Mouse (Mus musculus) midbrain, embryonic 13.5 days (tissue): Measurements from ENCODE around the gene Ppp1r37. TPM values are rescaled to one million over a fixed set of nuclear protein-coding genes. Genes with fewer than 3 reads are reported as not detected.
"Not testable (repeated sequence)": the region's sequence is repeated elsewhere in the genome, so short reads cannot be mapped to it uniquely, and the experiment has no call there.

Experiments
- ATAC-seq: fragments of 200-750 bp; cut with Nextera tagmentation; 2 replicates; pipeline ENCODE4 v1.8.0; 2017; ENCODE audit warnings: mild to moderate bottlenecking, moderate TSS enrichment, moderate library complexity
- H3K27ac ChIP-seq: fragments of 300-500 bp; sonication (generic); 2 replicates; pipeline ENCODE4 v1.5.1; 2015; ENCODE audit warnings: inconsistent platforms, mild to moderate bottlenecking, moderate library complexity
- H3K27me3 ChIP-seq: fragments of 300-500 bp; sonication (generic); 2 replicates; pipeline ENCODE4 v1.6.1; 2015; ENCODE audit warnings: mild to moderate bottlenecking, inconsistent platforms
- H3K36me3 ChIP-seq: fragments of 300-500 bp; sonication (generic); 2 replicates; pipeline ENCODE4 v1.6.1; 2015; ENCODE audit warnings: mild to moderate bottlenecking, inconsistent platforms
- H3K4me1 ChIP-seq: fragments of 300-500 bp; sonication (generic); replicated peaks from 2 replicates; pipeline ENCODE4 v1.6.1; 2015; ENCODE audit warnings: inconsistent platforms
- H3K4me2 ChIP-seq: fragments of 300-500 bp; sonication (generic); replicated peaks from 2 replicates; pipeline ENCODE4 v1.6.1; 2015; ENCODE audit warnings: moderate library complexity, mild to moderate bottlenecking, inconsistent platforms
- H3K4me3 ChIP-seq: fragments of 300-500 bp; sonication (generic); replicated peaks from 2 replicates; pipeline ENCODE4 v1.5.1; 2015; ENCODE audit warnings: mild to moderate bottlenecking, inconsistent platforms
- H3K9ac ChIP-seq: fragments of 300-500 bp; sonication (generic); replicated peaks from 2 replicates; pipeline ENCODE4 v1.6.1; 2015; ENCODE audit warnings: mild to moderate bottlenecking, inconsistent platforms
- H3K9me3 ChIP-seq: fragments of 300-500 bp; sonication (generic); 2 replicates; pipeline ENCODE4 v1.6.1; 2016; ENCODE audit warnings: mild to moderate bottlenecking, inconsistent platforms
- WGBS: fragments of 180-500 bp; shearing (Covaris S2); methylation state at CpG from one replicate; pipeline ENCODE4 v1.1.7; 2015; 5-methylcytosine and 5-hydroxymethylcytosine counted together
- polyA plus RNA-seq: library from polyadenylated mRNA; unstranded; fragments of >200 nt; fragmentation: Nextera tagmentation; extraction: Ambion mirVana; gene quantifications from 2 replicates; pipeline ENCODE4 v1.2.1, GENCODE M21; 2015

The Ppp1r37 gene
- polyA plus RNA-seq, 1 experiment from 2014 or later = 37.0 TPM

GRCm38 (mm10) chr7:19524420-19525104, 38.3 kb downstream of the Ppp1r37 start:
- peak; percentile 43 for ATAC-seq

GRCm38 (mm10) chr7:19523757-19524419, 39.0 kb downstream of the Ppp1r37 start:
- H3K9ac ChIP-seq = peak overlapping the region; percentile 60
- H3K4me1 ChIP-seq = peaks cover 32% of the 10 kb centered on the region
- peak overlapping the region; percentile 39 for H3K4me3 ChIP-seq
- WGBS = 2% methylated on average over 64 of the region's 64 CpGs
- H3K36me3 ChIP-seq = peaks cover 6% of the 10 kb centered on the region
- H3K27me3 ChIP-seq = peaks cover 68% of the 10 kb centered on the region
- peak overlapping the region; percentile 71 for H3K4me2 ChIP-seq
- peak; percentile 72 for ATAC-seq
- H3K9me3 ChIP-seq = no peaks in the 10 kb centered on the region
- no peak overlapping the region for H3K27ac ChIP-seq

More at GRCm38 (mm10) chr7:19524420-19525104, 38.3 kb downstream of the Ppp1r37 start:
- no peak overlapping the region for H3K27ac ChIP-seq
- peak overlapping the region; percentile 60 for H3K9ac ChIP-seq
- 10% methylated on average over 24 of the region's 24 CpGs for WGBS
- peaks cover 61% of the 10 kb centered on the region for H3K27me3 ChIP-seq
- peak overlapping the region; percentile 39 for H3K4me3 ChIP-seq
- H3K4me2 ChIP-seq = peak overlapping the region; percentile 71
- H3K9me3 ChIP-seq = no peaks in the 10 kb centered on the region
- peaks cover 13% of the 10 kb centered on the region for H3K36me3 ChIP-seq
- peaks cover 31% of the 10 kb centered on the region for H3K4me1 ChIP-seq

GRCm38 (mm10) chr7:19523017-19523756, 39.7 kb downstream of the Ppp1r37 start:
- ATAC-seq = peak; percentile 32
- peaks cover 75% of the 10 kb centered on the region for H3K27me3 ChIP-seq
- H3K4me2 ChIP-seq = peak overlapping the region; percentile 71
- no peaks in the 10 kb centered on the region for H3K9me3 ChIP-seq
- peak overlapping the region; percentile 60; the same call in 1 of the 2 replicates for H3K9ac ChIP-seq
- peaks cover 32% of the 10 kb centered on the region for H3K4me1 ChIP-seq
- no peaks in the 10 kb centered on the region; the same call in 1 of the 2 replicates for H3K36me3 ChIP-seq
- H3K27ac ChIP-seq = no peak overlapping the region
- H3K4me3 ChIP-seq = peak overlapping the region; percentile 39
- WGBS = 12% methylated on average over 72 of the region's 72 CpGs

GRCm38 (mm10) chr7:19520032-19520431, 42.8 kb downstream of the Ppp1r37 start:
- 3% methylated on average over 23 of the region's 23 CpGs for WGBS

GRCm38 (mm10) chr7:19517652-19518365, 45.1 kb downstream of the Ppp1r37 start, which contains the start of gene Nkpd1:
Nkpd1 (plus strand) TSS chr7:19517838.
- Histone ChIP-seq H3K27me3 (peaks cover 67% of the 10 kb centered on the region), H3K27ac (no peak within 1 kb of the TSS), H3K4me1 (peaks cover 18% of the 10 kb centered on the region), H3K9ac (peak within 1 kb of the TSS; percentile 61), H3K9me3 (no peaks in the 10 kb centered on the region), H3K4me2 (peak within 1 kb of the TSS; percentile 51), H3K36me3 (no peaks in the 10 kb centered on the region), H3K4me3 (peak within 1 kb of the TSS; percentile 23; the same call in 1 of the 2 replicates)
- 0 out of 2 replicates have a peak, but pooled peaks have one; percentile 15 for ATAC-seq
- WGBS = 4% methylated on average over 15 of the region's 29 CpGs

More at GRCm38 (mm10) chr7:19520032-19520431, 42.8 kb downstream of the Ppp1r37 start:
- Histone ChIP-seq H3K27ac (no peak overlapping the region), H3K4me3 (peak overlapping the region; percentile 31), H3K27me3 (peaks cover 89% of the 10 kb centered on the region), H3K4me2 (peak overlapping the region; percentile 51), H3K9me3 (no peaks in the 10 kb centered on the region), H3K9ac (peak overlapping the region; percentile 60), H3K4me1 (peaks cover 38% of the 10 kb centered on the region), H3K36me3 (no peaks in the 10 kb centered on the region)
- ATAC-seq = no peak

- no peaks in the 10 kb centered on the region for H3K9me3 ChIP-seq
- peaks cover 17% of the 10 kb centered on the region for H3K4me1 ChIP-seq
- WGBS = 85% methylated on average over 6 of the region's 6 CpGs
- no peak for ATAC-seq
- no peak overlapping the region for H3K4me3 ChIP-seq
- no peaks in the 10 kb centered on the region for H3K36me3 ChIP-seq
- no peak overlapping the region for H3K27ac ChIP-seq
- no peak overlapping the region for H3K4me2 ChIP-seq
- H3K9ac ChIP-seq = no peak overlapping the region
- peaks cover 12% of the 10 kb centered on the region for H3K27me3 ChIP-seq
Measured at GRCm38 (mm10) chr7:19512353-19512752, 50.5 kb downstream of the Ppp1r37 start.

GRCm38 (mm10) chr7:19511934-19512333, 50.9 kb downstream of the Ppp1r37 start:
- H3K27ac ChIP-seq, ATAC-seq, H3K36me3 ChIP-seq, H3K9ac ChIP-seq, H3K4me2 ChIP-seq, H3K9me3 ChIP-seq, H3K27me3 ChIP-seq, H3K4me3 ChIP-seq: not testable (repeated sequence)
- H3K4me1 ChIP-seq = peaks cover 21% of the 10 kb centered on the region
- WGBS = 90% methylated on average over 6 of the region's 7 CpGs

GRCm38 (mm10) chr7:19509786-19510185, 53.1 kb downstream of the Ppp1r37 start:
- Histone ChIP-seq H3K4me1 (peaks cover 30% of the 10 kb centered on the region), H3K27me3 (no peaks in the 10 kb centered on the region), H3K4me3 (peak overlapping the region; percentile 70), H3K4me2 (peak overlapping the region; percentile 77), H3K9ac (peak overlapping the region; percentile 88), H3K27ac (no peak overlapping the region), H3K36me3 (no peaks in the 10 kb centered on the region), H3K9me3 (no peaks in the 10 kb centered on the region)
- no peak for ATAC-seq
- WGBS = 94% methylated on average over 7 of the region's 7 CpGs

GRCm38 (mm10) chr7:19508924-19509568, 53.8 kb downstream of the Ppp1r37 start:
- peaks cover 30% of the 10 kb centered on the region for H3K4me1 ChIP-seq
- peak overlapping the region; percentile 70 for H3K4me3 ChIP-seq
- ATAC-seq = peak; percentile 9
- no peaks in the 10 kb centered on the region for H3K36me3 ChIP-seq
- 11% methylated on average over 15 of the region's 15 CpGs for WGBS
- H3K9me3 ChIP-seq = no peaks in the 10 kb centered on the region
- peak overlapping the region; percentile 88 for H3K9ac ChIP-seq
- peak overlapping the region; percentile 84 for H3K27ac ChIP-seq
- peak overlapping the region; percentile 77 for H3K4me2 ChIP-seq
- no peaks in the 10 kb centered on the region for H3K27me3 ChIP-seq

- Histone ChIP-seq H3K9me3 (no peaks in the 10 kb centered on the region), H3K4me2 (peak within 1 kb of the TSS; percentile 77), H3K27me3 (no peaks in the 10 kb centered on the region), H3K4me1 (peaks cover 28% of the 10 kb centered on the region), H3K36me3 (no peaks in the 10 kb centered on the region), H3K9ac (peak within 1 kb of the TSS; percentile 88), H3K4me3 (peak within 1 kb of the TSS; percentile 70), H3K27ac (peak within 1 kb of the TSS; percentile 84)
- ATAC-seq = peak; percentile 95
- under 1% methylated on average over 56 of the region's 56 CpGs for WGBS
Measured at GRCm38 (mm10) chr7:19508150-19508923, 54.5 kb downstream of the Ppp1r37 start, which contains the start of the genes Bloc1s3 and Trappc6a. Bloc1s3 (minus strand) TSS chr7:19508367. Trappc6a (plus strand) TSS chr7:19508395.
